Mouse (Mus musculus) CH12.LX (cell line): ENCODE measurements around the gene Crat.

ENCODE experiments used
- BHLHE40 ChIP-seq: IDR thresholded peaks from 2 replicates; pipeline ENCODE4 v1.6.1; 2011; ENCODE audit warnings: mild to moderate bottlenecking, low read depth, low read length, improper control_type of control experiment
- CTCF ChIP-seq, 2 experiments: IDR thresholded peaks in 1 of 2; conservative IDR thresholded peaks in 1 of 2; 2 replicates each; pipeline ENCODE4 v1.5.1; 2011 to 2012; ENCODE audit warnings: low read depth in 2 of 2, low read length in 2 of 2, improper control_type of control experiment in 1 of 2, inconsistent platforms in 1 of 2, mild to moderate bottlenecking in 1 of 2, moderate library complexity in 1 of 2
- EP300 ChIP-seq: IDR thresholded peaks from 2 replicates; pipeline ENCODE4 v1.6.1; 2011; ENCODE audit warnings: low read length, improper control_type of control experiment
- MYC ChIP-seq: IDR thresholded peaks from 2 replicates; pipeline ENCODE4 v1.6.1; 2011; ENCODE audit warnings: low read depth, mild to moderate bottlenecking, improper control_type of control experiment, low read length
- NRF1 ChIP-seq: IDR thresholded peaks from 2 replicates; pipeline ENCODE4 v1.6.1; 2014; ENCODE audit warnings: low read depth, mild to moderate bottlenecking, inconsistent platforms, low read length, improper control_type of control experiment, moderate library complexity
- POLR2A ChIP-seq: IDR thresholded peaks from 2 replicates; pipeline ENCODE4 v1.6.1; 2011; ENCODE audit warnings: low read depth, mild to moderate bottlenecking, improper control_type of control experiment, low read length
- ZC3H11A ChIP-seq: IDR thresholded peaks from 2 replicates; pipeline ENCODE4 v1.6.1; 2012; ENCODE audit warnings: low read depth, mild to moderate bottlenecking, inconsistent platforms, low read length, improper control_type of control experiment

DNA sequence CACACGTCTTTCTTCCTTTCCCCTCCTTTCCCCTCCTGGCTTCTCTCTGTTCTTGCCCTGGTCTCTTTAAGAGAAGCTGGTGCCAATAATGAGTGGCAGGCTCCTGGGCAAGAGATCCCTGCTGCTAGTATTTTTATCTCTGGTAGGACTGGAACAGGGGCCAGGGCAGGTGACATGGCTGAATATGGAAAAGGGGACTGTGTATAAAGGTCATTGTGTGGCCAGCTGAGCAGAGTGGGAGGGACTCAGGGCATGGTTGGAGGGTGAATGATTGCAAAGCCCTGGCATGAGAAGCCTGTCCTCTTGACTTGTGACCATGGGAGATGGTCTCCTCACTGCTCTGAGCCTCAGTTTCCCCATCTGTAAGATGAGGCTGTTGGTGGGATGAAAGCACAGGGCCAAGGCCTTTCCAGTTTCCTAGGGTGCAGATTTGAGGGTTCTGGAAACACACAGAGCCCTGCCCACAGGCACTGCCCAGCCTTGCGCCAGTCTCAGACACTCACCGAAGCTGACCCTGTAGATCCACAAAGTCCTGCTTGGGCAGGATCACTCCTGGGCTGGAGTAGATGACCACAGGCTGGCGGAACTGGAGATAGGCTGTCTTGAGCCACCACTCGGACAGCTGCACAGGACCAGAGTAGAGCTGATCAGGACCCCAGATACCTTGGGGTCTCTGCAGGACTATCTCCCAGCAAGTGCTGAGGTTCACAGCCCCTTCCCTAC lies 6.0 kb downstream of the Crat start:
- no peak for TF ChIP-seq BHLHE40
- no peak for TF ChIP-seq EP300
- no peak for TF ChIP-seq CTCF (conservative IDR thresholded peaks at IDR 0.05 in 1 of 2, IDR thresholded peaks at IDR 0.05 in 1 of 2; ENCODE audit: low read depth in 2 of 2, low read length in 2 of 2)
- TF ChIP-seq MYC, result no peak
- no peak for TF ChIP-seq NRF1
- TF ChIP-seq POLR2A, result no peak
- TF ChIP-seq ZC3H11A, result no peak
